ENCODE assay signal across 8 mouse cellular contexts in genomic region chr15:99456963-99457605, GRCm38 (mm10). TPM values are rescaled to one million over a fixed set of nuclear protein-coding genes. Genes with fewer than 3 reads are reported as not detected.
DNase-seq lines count a peak whose midpoint lies in the region; ATAC-seq and TF ChIP-seq lines count a peak whose summit lies in the region.

No protein-coding gene starts in this region.

- H3K36me3 ChIP-seq in C2C12 (ENCODE audit: control insufficient read depth, insufficient read depth) = peaks cover 13% of the 10 kb centered on the region
- 0 out of 2 replicates have a peak, but pooled peaks cover 27% of the 10 kb centered on the region for H3K36me3 ChIP-seq in embryonic facial prominence, embryonic 14.5 days (ENCODE audit: control insufficient read depth, insufficient read depth, low read length)
- peaks cover 10% of the 10 kb centered on the region for H3K36me3 ChIP-seq in heart, embryonic 12.5 days
- no peaks in the 10 kb centered on the region; the same call in 1 of the 2 replicates for H3K36me3 ChIP-seq in neural tube, embryonic 14.5 days (ENCODE audit: control insufficient read depth, insufficient read depth, low read length)

- peak overlapping the region; percentile 61 for H3K4me2 ChIP-seq in embryonic facial prominence, embryonic 14.5 days (ENCODE audit: low read depth, low read length)
- peak overlapping the region; percentile 67 for H3K4me2 ChIP-seq in heart, embryonic 12.5 days
- peak overlapping the region; percentile 71 for H3K4me2 ChIP-seq in neural tube, embryonic 14.5 days (ENCODE audit: low read depth, low read length)

- H3ac ChIP-seq in C2C12 (ENCODE audit: control insufficient read depth, insufficient read length, low read depth) = peak overlapping the region; percentile 83

- H3K27ac ChIP-seq in embryonic facial prominence, embryonic 14.5 days (replicated peaks; ENCODE audit: low read depth, low read length) = peak overlapping the region; percentile 93
- peak overlapping the region; percentile 92 for H3K27ac ChIP-seq in heart, embryonic 12.5 days (ENCODE audit: poor library complexity, severe bottlenecking)
- peak overlapping the region; percentile 91 for H3K27ac ChIP-seq in neural tube, embryonic 14.5 days (ENCODE audit: low read depth, low read length)

- H3K4me1 ChIP-seq in embryonic facial prominence, embryonic 14.5 days (ENCODE audit: control insufficient read depth, insufficient read depth, low read length) = peaks cover 24% of the 10 kb centered on the region
- peaks cover 46% of the 10 kb centered on the region for H3K4me1 ChIP-seq in heart, embryonic 12.5 days (replicated peaks)
- H3K4me1 ChIP-seq in neural tube, embryonic 14.5 days (ENCODE audit: control insufficient read depth, insufficient read depth, low read length) = peaks cover 37% of the 10 kb centered on the region

- H3K9me3 ChIP-seq in embryonic facial prominence, embryonic 14.5 days (ENCODE audit: control insufficient read depth, low read length) = no peaks in the 10 kb centered on the region
- H3K9me3 ChIP-seq in heart, embryonic 12.5 days (replicated peaks) = no peaks in the 10 kb centered on the region
- no peaks in the 10 kb centered on the region for H3K9me3 ChIP-seq in neural tube, embryonic 14.5 days (ENCODE audit: control insufficient read depth, low read length)

- ATAC-seq in embryonic facial prominence, embryonic 14.5 days (ENCODE audit: low read depth) = peak; percentile 80
- ATAC-seq in heart, embryonic 12.5 days (ENCODE audit: insufficient number of reproducible peaks, low FRiP score) = peak; percentile 74
- peak; percentile 80 for ATAC-seq in neural tube, embryonic 14.5 days (ENCODE audit: low read depth)

- peaks cover 53% of the 10 kb centered on the region for H3K79me2 ChIP-seq in C2C12 (ENCODE audit: control insufficient read depth, insufficient read depth)

- no peak for TF ChIP-seq CTCF in C2C12 (IDR thresholded peaks at IDR 0.05; ENCODE audit: control insufficient read depth, insufficient read depth, insufficient read length)

- no peaks in the 10 kb centered on the region for H3K27me3 ChIP-seq in C2C12 (ENCODE audit: control insufficient read depth, insufficient read depth, insufficient read length)
- no peaks in the 10 kb centered on the region for H3K27me3 ChIP-seq in embryonic facial prominence, embryonic 14.5 days (replicated peaks; ENCODE audit: control insufficient read depth, insufficient read depth, low read length)
- H3K27me3 ChIP-seq in heart, embryonic 12.5 days (replicated peaks) = no peaks in the 10 kb centered on the region
- no peaks in the 10 kb centered on the region for H3K27me3 ChIP-seq in neural tube, embryonic 14.5 days (ENCODE audit: control insufficient read depth, insufficient read depth, low read length)

- peak overlapping the region; percentile 91 for H3K4me3 ChIP-seq in C2C12 (ENCODE audit: insufficient read depth, poor library complexity, severe bottlenecking)
- peak overlapping the region; percentile 85 for H3K4me3 ChIP-seq in embryonic facial prominence, embryonic 14.5 days (ENCODE audit: low read depth, low read length)
- H3K4me3 ChIP-seq in heart, embryonic 12.5 days = peak overlapping the region; percentile 91
- peak overlapping the region; percentile 82 for H3K4me3 ChIP-seq in neural tube, embryonic 14.5 days (ENCODE audit: low read depth, low read length)

- peaks cover 14% of the 10 kb centered on the region for H3K79me3 ChIP-seq in C2C12 (ENCODE audit: low read depth)

- under 1% methylated on average over 28 of the region's 43 CpGs for WGBS in embryonic facial prominence, embryonic 14.5 days
- under 1% methylated on average over 43 of the region's 43 CpGs for WGBS in heart, embryonic 12.5 days
- under 1% methylated on average over 37 of the region's 43 CpGs for WGBS in neural tube, embryonic 14.5 days

- DNase-seq in adrenal gland, postnatal 14 days = peak; percentile 79
- DNase-seq in embryonic facial prominence, embryonic 14.5 days (ENCODE audit: low spot score) = peak; percentile 82
- DNase-seq in kidney, postnatal 10 days = peak; percentile 83
- DNase-seq in lung, adult 18-20 months = peak; percentile 66 to 67
- peak; percentile 54 to 60 for DNase-seq in thymus, postnatal 10 days (ENCODE audit: low spot score in 2 of 2)

- H3K9ac ChIP-seq in embryonic facial prominence, embryonic 14.5 days (ENCODE audit: low read depth, low read length) = peak overlapping the region; percentile 84
- H3K9ac ChIP-seq in heart, embryonic 12.5 days = peak overlapping the region; percentile 88
- peak overlapping the region; percentile 77 for H3K9ac ChIP-seq in neural tube, embryonic 14.5 days (replicated peaks; ENCODE audit: low read depth, low read length)

TF ChIP-seq in C2C12, 6 proteins besides CTCF, POLR2A, EP300 and RAD21:
- TF ChIP-seq MYOG (IDR thresholded peaks at IDR 0.05; ENCODE audit: control insufficient read depth, extremely low read depth, insufficient read length) = no peak
- TF ChIP-seq MAX (IDR thresholded peaks at IDR 0.05) = no peak
- no peak for TF ChIP-seq CEBPB (IDR thresholded peaks at IDR 0.05; ENCODE audit: low read depth)
- TF ChIP-seq MYOD1 (IDR thresholded peaks at IDR 0.05; ENCODE audit: control insufficient read depth, insufficient read length, low read depth) = no peak
- no peak for TF ChIP-seq USF1 (IDR thresholded peaks at IDR 0.05; ENCODE audit: low read depth)
- TF ChIP-seq FOSL1 (IDR thresholded peaks at IDR 0.05; ENCODE audit: insufficient read depth, low read length, poor library complexity, severe bottlenecking) = no peak

RNA-seq across cellular contexts. Expression of gene Nckap5l, which starts 0.5 kb away (rescaled TPM):
- 17.7 TPM for polyA plus RNA-seq in C2C12 (2012; fragmentation: generic; extraction: Trizol)
- 25.6 and 29.0 TPM in 2 replicates for total RNA-seq in adrenal gland, postnatal 14 days (2021)
- polyA plus RNA-seq in embryonic facial prominence, embryonic 14.5 days (2014; fragmentation: Nextera tagmentation; extraction: Ambion mirVana) = 12.5 and 13.1 TPM in 2 replicates
- polyA plus RNA-seq in heart, embryonic 12.5 days (2016; fragmentation: Nextera tagmentation; extraction: Ambion mirVana) = 11.4 and 12.0 TPM in 2 replicates
- polyA plus RNA-seq in neural tube, embryonic 14.5 days (2014; fragmentation: Nextera tagmentation; extraction: Ambion mirVana) = 16.5 and 18.7 TPM in 2 replicates

RNA-seq across cellular contexts. Expression of gene Bcdin3d, which starts 17.4 kb away (rescaled TPM):
- polyA plus RNA-seq in C2C12 (2012; fragmentation: generic; extraction: Trizol) = 12.4 TPM
- total RNA-seq in adrenal gland, postnatal 14 days (2021) = 3.9 and 6.8 TPM in 2 replicates
- polyA plus RNA-seq in embryonic facial prominence, embryonic 14.5 days (2014; fragmentation: Nextera tagmentation; extraction: Ambion mirVana) = 10.8 and 12.9 TPM in 2 replicates
- polyA plus RNA-seq in heart, embryonic 12.5 days (2016; fragmentation: Nextera tagmentation; extraction: Ambion mirVana) = 11.3 and 12.2 TPM in 2 replicates
- 19.7 and 20.2 TPM in 2 replicates for polyA plus RNA-seq in neural tube, embryonic 14.5 days (2014; fragmentation: Nextera tagmentation; extraction: Ambion mirVana)

Comparison
In these comparisons a context has a peak if more than half of its experiments do, and no peak if none do; other contexts are left out.
1. Peak in every context shown above with its lines: DNase-seq, ATAC-seq, H3K4me3 ChIP-seq and H3K27ac ChIP-seq.